Comparison of ENCODE assay signal across 8 mouse cellular contexts in genomic region chr7:27335928-27336823, GRCm38 (mm10). TPM values are rescaled to one million over a fixed set of nuclear protein-coding genes. Genes with fewer than 3 reads are reported as not detected.
DNase-seq lines count a peak whose midpoint lies in the region; ATAC-seq lines count a peak whose summit lies in the region.

No protein-coding gene starts in this region.

- under 1% methylated on average over 47 of the region's 47 CpGs for WGBS in intestine, embryonic 16.5 days
- WGBS in midbrain, embryonic 11.5 days = under 1% methylated on average over 47 of the region's 47 CpGs

- intact Hi-C loops in left cerebral cortex, postnatal 36 days (cut with DNase I) = loop anchor here (5.0 to 10.0 kb wide), 4 partner anchors 46 to 191 kb away; partner anchors contain the start of genes Blvrb, Sertad1 and Sptbn4

- H3K4me3 ChIP-seq in intestine, embryonic 16.5 days (ENCODE audit: low read length) = peak overlapping the region; percentile 39
- H3K4me3 ChIP-seq in midbrain, embryonic 11.5 days (ENCODE audit: low read depth, low read length) = peak overlapping the region; percentile 40

- no peak overlapping the region for H3K27ac ChIP-seq in intestine, embryonic 16.5 days (ENCODE audit: low read length)
- H3K27ac ChIP-seq in midbrain, embryonic 11.5 days (ENCODE audit: low read depth, low read length) = no peak overlapping the region

- peak overlapping the region; percentile 65 for H3K4me2 ChIP-seq in intestine, embryonic 16.5 days (ENCODE audit: low read depth, low read length)
- peak overlapping the region; percentile 76 for H3K4me2 ChIP-seq in midbrain, embryonic 11.5 days

- H3K36me3 ChIP-seq in intestine, embryonic 16.5 days (ENCODE audit: control insufficient read depth, insufficient read depth, low read length) = no peaks in the 10 kb centered on the region
- H3K36me3 ChIP-seq in midbrain, embryonic 11.5 days (ENCODE audit: control insufficient read depth, insufficient read depth, low read length) = no peaks in the 10 kb centered on the region

- peak overlapping the region; percentile 36 for H3K9ac ChIP-seq in intestine, embryonic 16.5 days (ENCODE audit: low read depth, low read length)
- H3K9ac ChIP-seq in midbrain, embryonic 11.5 days (ENCODE audit: low read length) = peak overlapping the region; percentile 53

- peak; percentile 92 to 93 for DNase-seq in adrenal gland, adult 18-20 months (ENCODE audit: low spot score in 2 of 2)
- peak; percentile 93 for DNase-seq in embryo, embryonic 11 days
- peak; percentile 83 to 89 for DNase-seq in gastrocnemius, postnatal 4 days (ENCODE audit: low spot score in 2 of 2)
- DNase-seq in left cerebral cortex, postnatal 36 days (ENCODE audit: low spot score in 2 of 2) = peak; percentile 89 to 91
- DNase-seq in midbrain, embryonic 11.5 days (ENCODE audit: low spot score, missing footprints) = peak; percentile 99
- peak; percentile 93 for DNase-seq in right cerebral cortex, postnatal 4 days
- peak; percentile 79 for DNase-seq in yolk sac, embryonic 10.5 days (ENCODE audit: low spot score)

- peaks cover 36% of the 10 kb centered on the region for H3K4me1 ChIP-seq in intestine, embryonic 16.5 days (ENCODE audit: control insufficient read depth, insufficient read depth, low read length)
- H3K4me1 ChIP-seq in midbrain, embryonic 11.5 days (ENCODE audit: control insufficient read depth, insufficient read depth, low read length) = peaks cover 41% of the 10 kb centered on the region

- ATAC-seq in intestine, embryonic 16.5 days = peak; percentile 74
- ATAC-seq in midbrain, embryonic 11.5 days (ENCODE audit: low FRiP score) = peak; percentile 78

- H3K9me3 ChIP-seq in intestine, embryonic 16.5 days (ENCODE audit: control insufficient read depth, low read length) = no peaks in the 10 kb centered on the region
- H3K9me3 ChIP-seq in midbrain, embryonic 11.5 days (ENCODE audit: control insufficient read depth, low read length) = no peaks in the 10 kb centered on the region

- peaks cover 40% of the 10 kb centered on the region for H3K27me3 ChIP-seq in intestine, embryonic 16.5 days (replicated peaks; ENCODE audit: control insufficient read depth, insufficient read depth, low read length)
- H3K27me3 ChIP-seq in midbrain, embryonic 11.5 days (ENCODE audit: control insufficient read depth, insufficient read depth, low read length) = peaks cover 62% of the 10 kb centered on the region

RNA-seq across cellular contexts. Expression of gene Ltbp4, which starts 1.3 kb away (rescaled TPM):
- total RNA-seq in adrenal gland, adult 18-20 months (2021) = 10 to 100 TPM; 88.5 to 90.6 TPM
- 100 to 1,000 TPM; 152 to 169 TPM for total RNA-seq in gastrocnemius, postnatal 4 days (2021)
- 70.2 and 79.2 TPM in 2 replicates for polyA plus RNA-seq in intestine, embryonic 16.5 days (2015; fragmentation: Nextera tagmentation; extraction: Ambion mirVana)
- 10 to 100 TPM; 36.3 to 50.7 TPM for total RNA-seq in left cerebral cortex, postnatal 36 days (2021)
- 2.9 and 5.8 TPM in 2 replicates for polyA plus RNA-seq in midbrain, embryonic 11.5 days (2014; fragmentation: Nextera tagmentation; extraction: Ambion mirVana)

RNA-seq across cellular contexts. Expression of gene Shkbp1, which starts 19.6 kb away (rescaled TPM):
- total RNA-seq in adrenal gland, adult 18-20 months (2021) = 10 to 100 TPM; 18.3 to 19.4 TPM
- total RNA-seq in gastrocnemius, postnatal 4 days (2021) = 10 to 100 TPM; 11.0 to 11.5 TPM
- polyA plus RNA-seq in intestine, embryonic 16.5 days (2015; fragmentation: Nextera tagmentation; extraction: Ambion mirVana) = 35.6 and 37.8 TPM in 2 replicates
- total RNA-seq in left cerebral cortex, postnatal 36 days (2021) = 10 to 100 TPM; 12.4 to 35.7 TPM
- 45.9 and 50.7 TPM in 2 replicates for polyA plus RNA-seq in midbrain, embryonic 11.5 days (2014; fragmentation: Nextera tagmentation; extraction: Ambion mirVana)

RNA-seq across cellular contexts. Expression of gene Gm20479, which starts 21.0 kb away (rescaled TPM):
- 1 to 10 TPM in 1 of 2 experiments, not detected in 1; 1.7 TPM for total RNA-seq in adrenal gland, adult 18-20 months (2021)
- not detected for total RNA-seq in gastrocnemius, postnatal 4 days (2021)
- polyA plus RNA-seq in intestine, embryonic 16.5 days (2015; fragmentation: Nextera tagmentation; extraction: Ambion mirVana) = 1.6 TPM in 1 of 2 replicates, not detected in the other
- total RNA-seq in left cerebral cortex, postnatal 36 days (2021) = not detected
- polyA plus RNA-seq in midbrain, embryonic 11.5 days (2014; fragmentation: Nextera tagmentation; extraction: Ambion mirVana) = not detected in 2 replicates
